Mouse (Mus musculus): ENCODE measurements around the gene Fbxo11. TPM values are rescaled to one million over a fixed set of nuclear protein-coding genes. Genes with fewer than 3 reads are reported as not detected.

Fbxo11 gene
- polyA plus RNA-seq, 1 experiment = 9.3 TPM

- no peaks in the 10 kb centered on the region for H3K79me2 ChIP-seq (ENCODE audit: control insufficient read depth, insufficient read depth)
- H3K36me3 ChIP-seq (ENCODE audit: control insufficient read depth, insufficient read depth) = peaks cover 67% of the 10 kb centered on the region
- no peaks in the 10 kb centered on the region for H3K27me3 ChIP-seq (ENCODE audit: control insufficient read depth, insufficient read depth, insufficient read length)
- H3ac ChIP-seq (ENCODE audit: control insufficient read depth, insufficient read length, low read depth) = no peak overlapping the region
- TF ChIP-seq CTCF (IDR thresholded peaks at IDR 0.05; ENCODE audit: control insufficient read depth, insufficient read depth, insufficient read length) = no peak
- TF ChIP-seq USF1 (IDR thresholded peaks at IDR 0.05; ENCODE audit: low read depth) = no peak
- TF ChIP-seq MAX (IDR thresholded peaks at IDR 0.05) = no peak
- no peak for TF ChIP-seq MYOG (IDR thresholded peaks at IDR 0.05; ENCODE audit: control insufficient read depth, extremely low read depth, insufficient read length)
- TF ChIP-seq MYOD1 (IDR thresholded peaks at IDR 0.05; ENCODE audit: control insufficient read depth, insufficient read length, low read depth) = no peak
- TF ChIP-seq FOSL1 (IDR thresholded peaks at IDR 0.05; ENCODE audit: insufficient read depth, low read length, poor library complexity, severe bottlenecking) = no peak
- no peak for TF ChIP-seq CEBPB (IDR thresholded peaks at IDR 0.05; ENCODE audit: low read depth)
- no peak overlapping the region for H3K4me3 ChIP-seq (ENCODE audit: insufficient read depth, poor library complexity, severe bottlenecking)
- H3K79me3 ChIP-seq (ENCODE audit: low read depth) = no peaks in the 10 kb centered on the region
Observed at GRCm38 (mm10) chr17:88004892-88005291, 60.2 kb downstream of the Fbxo11 start.

GRCm38 (mm10) chr17:87997808-87998207 lies 67.3 kb downstream of the Fbxo11 start:
- peaks cover 77% of the 10 kb centered on the region for H3K36me3 ChIP-seq (ENCODE audit: control insufficient read depth, insufficient read depth)
- no peaks in the 10 kb centered on the region for H3K79me2 ChIP-seq (ENCODE audit: control insufficient read depth, insufficient read depth)
- H3ac ChIP-seq (ENCODE audit: control insufficient read depth, insufficient read length, low read depth) = no peak overlapping the region
- H3K79me3 ChIP-seq (ENCODE audit: low read depth) = no peaks in the 10 kb centered on the region
- H3K27me3 ChIP-seq (ENCODE audit: control insufficient read depth, insufficient read depth, insufficient read length) = no peaks in the 10 kb centered on the region
- TF ChIP-seq MYOG (IDR thresholded peaks at IDR 0.05; ENCODE audit: control insufficient read depth, extremely low read depth, insufficient read length) = no peak
- TF ChIP-seq CEBPB (IDR thresholded peaks at IDR 0.05; ENCODE audit: low read depth) = no peak
- TF ChIP-seq MAX (IDR thresholded peaks at IDR 0.05) = no peak
- TF ChIP-seq FOSL1 (IDR thresholded peaks at IDR 0.05; ENCODE audit: insufficient read depth, low read length, poor library complexity, severe bottlenecking) = no peak
- no peak for TF ChIP-seq CTCF (IDR thresholded peaks at IDR 0.05; ENCODE audit: control insufficient read depth, insufficient read depth, insufficient read length)
- TF ChIP-seq USF1 (IDR thresholded peaks at IDR 0.05; ENCODE audit: low read depth) = no peak
- no peak for TF ChIP-seq MYOD1 (IDR thresholded peaks at IDR 0.05; ENCODE audit: control insufficient read depth, insufficient read length, low read depth)
- no peak overlapping the region for H3K4me3 ChIP-seq (ENCODE audit: insufficient read depth, poor library complexity, severe bottlenecking)

GRCm38 (mm10) chr17:87993338-87993737 lies 71.8 kb downstream of the Fbxo11 start:
- H3K79me2 ChIP-seq (ENCODE audit: control insufficient read depth, insufficient read depth) = peaks cover 13% of the 10 kb centered on the region
- TF ChIP-seq CTCF (IDR thresholded peaks at IDR 0.05; ENCODE audit: control insufficient read depth, insufficient read depth, insufficient read length) = no peak
- no peak for TF ChIP-seq USF1 (IDR thresholded peaks at IDR 0.05; ENCODE audit: low read depth)
- TF ChIP-seq MYOG (IDR thresholded peaks at IDR 0.05; ENCODE audit: control insufficient read depth, extremely low read depth, insufficient read length) = no peak
- TF ChIP-seq FOSL1 (IDR thresholded peaks at IDR 0.05; ENCODE audit: insufficient read depth, low read length, poor library complexity, severe bottlenecking) = no peak
- no peak for TF ChIP-seq MAX (IDR thresholded peaks at IDR 0.05)
- no peak for TF ChIP-seq CEBPB (IDR thresholded peaks at IDR 0.05; ENCODE audit: low read depth)
- TF ChIP-seq MYOD1 (IDR thresholded peaks at IDR 0.05; ENCODE audit: control insufficient read depth, insufficient read length, low read depth) = no peak
- no peak overlapping the region for H3K4me3 ChIP-seq (ENCODE audit: insufficient read depth, poor library complexity, severe bottlenecking)
- no peaks in the 10 kb centered on the region for H3K27me3 ChIP-seq (ENCODE audit: control insufficient read depth, insufficient read depth, insufficient read length)
- H3K36me3 ChIP-seq (ENCODE audit: control insufficient read depth, insufficient read depth) = peaks cover 89% of the 10 kb centered on the region
- H3K79me3 ChIP-seq (ENCODE audit: low read depth) = peaks cover 5% of the 10 kb centered on the region
- H3ac ChIP-seq (ENCODE audit: control insufficient read depth, insufficient read length, low read depth) = no peak overlapping the region

- no peak for TF ChIP-seq CEBPB (IDR thresholded peaks at IDR 0.05; ENCODE audit: low read depth)
- no peak for TF ChIP-seq MAX (IDR thresholded peaks at IDR 0.05)
- TF ChIP-seq MYOD1 (IDR thresholded peaks at IDR 0.05; ENCODE audit: control insufficient read depth, insufficient read length, low read depth) = no peak
- no peak for TF ChIP-seq USF1 (IDR thresholded peaks at IDR 0.05; ENCODE audit: low read depth)
- no peak for TF ChIP-seq CTCF (IDR thresholded peaks at IDR 0.05; ENCODE audit: control insufficient read depth, insufficient read depth, insufficient read length)
- no peak for TF ChIP-seq MYOG (IDR thresholded peaks at IDR 0.05; ENCODE audit: control insufficient read depth, extremely low read depth, insufficient read length)
- TF ChIP-seq FOSL1 (IDR thresholded peaks at IDR 0.05; ENCODE audit: insufficient read depth, low read length, poor library complexity, severe bottlenecking) = no peak
- Histone ChIP-seq H3K4me3 (ENCODE audit: insufficient read depth, poor library complexity, severe bottlenecking) (no peak overlapping the region), H3K36me3 (ENCODE audit: control insufficient read depth, insufficient read depth) (peaks cover 92% of the 10 kb centered on the region), H3K79me2 (ENCODE audit: control insufficient read depth, insufficient read depth) (peaks cover 25% of the 10 kb centered on the region), H3K27me3 (ENCODE audit: control insufficient read depth, insufficient read depth, insufficient read length) (no peaks in the 10 kb centered on the region), H3ac (ENCODE audit: control insufficient read depth, insufficient read length, low read depth) (no peak overlapping the region), H3K79me3 (ENCODE audit: low read depth) (peaks cover 6% of the 10 kb centered on the region)
Observed at GRCm38 (mm10) chr17:87992154-87992553, 72.9 kb downstream of the Fbxo11 start.

GRCm38 (mm10) chr17:87987507-87987906 lies 77.6 kb downstream of the Fbxo11 start:
- Histone ChIP-seq H3K36me3 (ENCODE audit: control insufficient read depth, insufficient read depth) (peaks cover 99% of the 10 kb centered on the region), H3K79me3 (ENCODE audit: low read depth) (peaks cover 11% of the 10 kb centered on the region), H3K27me3 (ENCODE audit: control insufficient read depth, insufficient read depth, insufficient read length) (no peaks in the 10 kb centered on the region), H3K79me2 (ENCODE audit: control insufficient read depth, insufficient read depth) (peaks cover 44% of the 10 kb centered on the region), H3K4me3 (ENCODE audit: insufficient read depth, poor library complexity, severe bottlenecking) (no peak overlapping the region), H3ac (ENCODE audit: control insufficient read depth, insufficient read length, low read depth) (no peak overlapping the region)
- no peak for TF ChIP-seq CTCF (IDR thresholded peaks at IDR 0.05; ENCODE audit: control insufficient read depth, insufficient read depth, insufficient read length)
- TF ChIP-seq FOSL1 (IDR thresholded peaks at IDR 0.05; ENCODE audit: insufficient read depth, low read length, poor library complexity, severe bottlenecking) = no peak
- no peak for TF ChIP-seq USF1 (IDR thresholded peaks at IDR 0.05; ENCODE audit: low read depth)
- TF ChIP-seq MYOD1 (IDR thresholded peaks at IDR 0.05; ENCODE audit: control insufficient read depth, insufficient read length, low read depth) = no peak
- TF ChIP-seq MAX (IDR thresholded peaks at IDR 0.05) = no peak
- TF ChIP-seq CEBPB (IDR thresholded peaks at IDR 0.05; ENCODE audit: low read depth) = no peak

GRCm38 (mm10) chr17:87985916-87986315 lies 79.2 kb downstream of the Fbxo11 start:
- Histone ChIP-seq H3K36me3 (ENCODE audit: control insufficient read depth, insufficient read depth) (peaks cover 98% of the 10 kb centered on the region), H3K4me3 (ENCODE audit: insufficient read depth, poor library complexity, severe bottlenecking) (no peak overlapping the region), H3ac (ENCODE audit: control insufficient read depth, insufficient read length, low read depth) (no peak overlapping the region), H3K27me3 (ENCODE audit: control insufficient read depth, insufficient read depth, insufficient read length) (no peaks in the 10 kb centered on the region), H3K79me3 (ENCODE audit: low read depth) (peaks cover 13% of the 10 kb centered on the region), H3K79me2 (ENCODE audit: control insufficient read depth, insufficient read depth) (peaks cover 60% of the 10 kb centered on the region)
- no peak for TF ChIP-seq MYOD1 (IDR thresholded peaks at IDR 0.05; ENCODE audit: control insufficient read depth, insufficient read length, low read depth)
- TF ChIP-seq MYOG (IDR thresholded peaks at IDR 0.05; ENCODE audit: control insufficient read depth, extremely low read depth, insufficient read length) = no peak
- TF ChIP-seq CEBPB (IDR thresholded peaks at IDR 0.05; ENCODE audit: low read depth) = no peak
- no peak for TF ChIP-seq FOSL1 (IDR thresholded peaks at IDR 0.05; ENCODE audit: insufficient read depth, low read length, poor library complexity, severe bottlenecking)
- no peak for TF ChIP-seq MAX (IDR thresholded peaks at IDR 0.05)
- TF ChIP-seq CTCF (IDR thresholded peaks at IDR 0.05; ENCODE audit: control insufficient read depth, insufficient read depth, insufficient read length) = no peak
- no peak for TF ChIP-seq USF1 (IDR thresholded peaks at IDR 0.05; ENCODE audit: low read depth)

All from C2C12 (cell line).